Comparison of ENCODE assay signal across 10 mouse cellular contexts in the genomic region with DNA sequence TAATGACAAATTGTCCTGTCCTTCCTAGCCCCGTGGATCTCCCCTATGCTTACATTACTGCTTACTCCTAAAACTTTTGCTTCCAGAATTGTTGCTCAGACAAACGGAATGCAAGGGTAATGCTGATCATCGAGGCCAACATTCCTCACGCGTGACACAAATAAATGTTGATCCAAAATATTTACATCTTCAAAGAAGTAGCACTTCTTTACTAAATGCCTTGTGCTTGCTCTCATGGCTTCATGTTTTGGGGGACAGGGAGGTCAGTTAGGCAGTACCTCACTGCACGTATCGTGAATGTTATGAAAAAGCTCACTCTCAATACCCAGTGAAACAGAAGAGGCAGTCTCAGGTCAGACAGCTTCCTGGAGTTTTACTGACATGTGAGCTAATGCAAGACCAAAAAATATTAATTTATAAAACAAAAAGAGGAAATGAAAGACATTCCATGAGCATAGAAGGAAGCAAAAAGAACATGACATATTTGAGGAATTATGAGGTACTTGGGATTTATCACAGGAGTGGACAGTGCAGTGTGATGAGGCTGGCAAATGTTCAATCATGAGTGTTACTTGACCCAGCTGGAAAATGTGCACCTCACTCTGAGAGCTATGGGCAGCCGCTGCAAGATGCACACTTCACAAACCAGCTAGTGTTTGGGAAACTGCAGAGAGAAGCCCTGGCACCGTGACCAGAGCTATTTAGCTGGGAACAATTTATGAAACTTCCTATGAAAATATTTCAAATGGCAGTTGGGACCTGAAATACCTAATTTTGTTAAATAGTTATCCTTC.
DNase-seq lines count a peak whose midpoint lies in the region; ATAC-seq lines count a peak whose summit lies in the region.
"Had no signal": no experiment of that assay in that cellular context is flagged by ENCODE, and none has a peak within 500 bp of the region (broad histone marks: within the 10 kb centered on the region; RNA-seq: fewer than 3 reads in every experiment).

No protein-coding gene starts in this region.

- no peak overlapping the region for H3K9ac ChIP-seq in kidney, embryonic 16.5 days (replicated peaks; ENCODE audit: low read length)
- H3K9ac ChIP-seq in heart, embryonic 15.5 days, result no peak overlapping the region
- no peak overlapping the region for H3K9ac ChIP-seq in forebrain, embryonic 11.5 days (ENCODE audit: low read length)

- no peak overlapping the region for H3K4me2 ChIP-seq in kidney, embryonic 16.5 days (replicated peaks; ENCODE audit: low read depth, low read length)
- peak overlapping the region; percentile 16; the same call in 1 of the 2 replicates for H3K4me2 ChIP-seq in heart, embryonic 15.5 days
- H3K4me2 ChIP-seq in forebrain, embryonic 11.5 days (ENCODE audit: low read depth, low read length, severe bottlenecking), result no peak overlapping the region

- no peaks in the 10 kb centered on the region for H3K9me3 ChIP-seq in kidney, embryonic 16.5 days (ENCODE audit: low read length)
- H3K9me3 ChIP-seq in heart, embryonic 15.5 days (replicated peaks), result no peaks in the 10 kb centered on the region
- no peaks in the 10 kb centered on the region for H3K9me3 ChIP-seq in forebrain, embryonic 11.5 days (ENCODE audit: control insufficient read depth, low read length)
- H3K9me3 ChIP-seq: midbrain, embryonic 10.5 days had no signal

- ATAC-seq in kidney, embryonic 16.5 days (ENCODE audit: low FRiP score, low TSS enrichment), result no peak
- peak; percentile 66; the same call in 1 of the 2 replicates for ATAC-seq in heart, embryonic 15.5 days (replicated peaks; ENCODE audit: insufficient number of reproducible peaks, insufficient read depth, low FRiP score, low read depth)
- ATAC-seq in forebrain, embryonic 11.5 days (replicated peaks; ENCODE audit: low FRiP score), result no peak

- H3K27ac ChIP-seq in kidney, embryonic 16.5 days (ENCODE audit: low read length), result no peak overlapping the region
- peak overlapping the region; percentile 81 for H3K27ac ChIP-seq in heart, embryonic 15.5 days
- no peak overlapping the region for H3K27ac ChIP-seq in forebrain, embryonic 11.5 days (ENCODE audit: low read depth, low read length)
- H3K27ac ChIP-seq: midbrain, embryonic 10.5 days had no signal

- WGBS in kidney, embryonic 16.5 days, result 71% methylated on average over 9 of the region's 9 CpGs
- WGBS in heart, embryonic 15.5 days, result 39% methylated on average over 9 of the region's 9 CpGs
- WGBS in forebrain, embryonic 11.5 days, result 87% methylated on average over 9 of the region's 9 CpGs

- peak; percentile 15 for DNase-seq in adrenal gland, postnatal 10 days
- no peak for DNase-seq in adrenal gland, postnatal 4 days (ENCODE audit: low spot score in 2 of 2)
- peak; percentile 3 for DNase-seq in kidney, postnatal 14 days
- DNase-seq in lung, postnatal 36 days, result peak; percentile 58
- no peak for DNase-seq in forebrain, embryonic 11.5 days (ENCODE audit: low spot score)
- DNase-seq in frontal cortex, adult 2 months (ENCODE audit: extremely low spot score in 1 of 2, low spot score in 1 of 2), result no peak
- DNase-seq: kidney, adult 8-10 months had no signal

- H3K4me3 ChIP-seq in kidney, embryonic 16.5 days (ENCODE audit: low read length), result no peak overlapping the region
- no peak overlapping the region for H3K4me3 ChIP-seq in heart, embryonic 15.5 days
- H3K4me3 ChIP-seq in forebrain, embryonic 11.5 days (ENCODE audit: low read depth, low read length), result no peak overlapping the region
- H3K4me3 ChIP-seq: midbrain, embryonic 10.5 days had no signal

- 0 out of 2 replicates have a peak, but pooled peaks cover 2% of the 10 kb centered on the region for H3K36me3 ChIP-seq in kidney, embryonic 16.5 days (ENCODE audit: insufficient read depth, low read length)
- peaks cover 4% of the 10 kb centered on the region; the same call in 1 of the 2 replicates for H3K36me3 ChIP-seq in heart, embryonic 15.5 days
- no peaks in the 10 kb centered on the region for H3K36me3 ChIP-seq in forebrain, embryonic 11.5 days (ENCODE audit: control insufficient read depth, insufficient read depth, low read length)
- H3K36me3 ChIP-seq: midbrain, embryonic 10.5 days had no signal

- no peaks in the 10 kb centered on the region for H3K27me3 ChIP-seq in kidney, embryonic 16.5 days (ENCODE audit: insufficient read depth, low read length)
- no peaks in the 10 kb centered on the region for H3K27me3 ChIP-seq in heart, embryonic 15.5 days
- H3K27me3 ChIP-seq in forebrain, embryonic 11.5 days (ENCODE audit: control insufficient read depth, insufficient read depth, low read length), result no peaks in the 10 kb centered on the region

- H3K4me1 ChIP-seq in kidney, embryonic 16.5 days (ENCODE audit: insufficient read depth, low read length), result peaks cover 5% of the 10 kb centered on the region; the same call in 1 of the 2 replicates
- H3K4me1 ChIP-seq in heart, embryonic 15.5 days (replicated peaks), result peaks cover 32% of the 10 kb centered on the region
- H3K4me1 ChIP-seq in forebrain, embryonic 11.5 days (replicated peaks; ENCODE audit: control insufficient read depth, insufficient read depth, low read length), result no peaks in the 10 kb centered on the region
- H3K4me1 ChIP-seq: midbrain, embryonic 10.5 days had no signal

Comparison
In these comparisons a context has a peak if more than half of its experiments do, and no peak if none do; other contexts are left out.
1. DNase-seq: peak in adrenal gland, postnatal 10 days (single experiment), kidney, postnatal 14 days (single experiment) and lung, postnatal 36 days (single experiment); none in adrenal gland, postnatal 4 days (0 of 2), forebrain, embryonic 11.5 days (single experiment) and frontal cortex, adult 2 months (0 of 2).